Comparison of ENCODE assay signal across 20 mouse cellular contexts in the genomic region with DNA sequence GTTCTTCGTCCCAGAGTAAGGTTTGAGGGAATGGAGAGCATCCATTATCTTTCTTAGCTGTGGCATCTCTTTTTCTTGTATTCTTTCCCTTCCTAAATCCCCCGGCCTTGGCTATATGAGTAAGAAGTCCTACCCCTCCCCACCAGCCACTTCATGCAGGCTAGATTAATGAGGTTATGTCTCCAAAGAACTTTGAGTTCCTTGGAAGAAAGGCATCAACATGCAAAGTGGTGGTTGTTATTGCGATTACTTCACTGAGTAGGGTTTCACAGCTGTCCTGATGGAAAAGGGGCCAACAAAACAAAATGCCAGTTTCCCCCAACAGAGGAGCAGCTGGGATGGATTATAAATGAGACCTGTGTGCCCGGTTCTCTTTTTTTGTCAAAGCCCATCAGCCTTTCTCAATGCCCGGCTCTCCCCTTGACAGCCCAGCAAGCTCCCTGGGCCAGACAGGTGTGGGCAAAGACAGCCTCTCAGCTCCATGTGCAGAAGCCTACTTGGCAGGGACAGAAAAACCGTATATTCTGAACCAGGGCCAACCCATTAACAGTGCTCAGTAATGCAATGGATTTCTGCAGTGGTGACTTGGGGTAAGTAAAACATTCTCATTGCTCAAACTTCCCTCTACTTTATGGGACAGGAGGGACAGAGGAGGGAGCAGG.
DNase-seq lines count a peak whose midpoint lies in the region; ATAC-seq lines count a peak whose summit lies in the region.
"Had no signal": no experiment of that assay in that cellular context is flagged by ENCODE, and none has a peak within 500 bp of the region (broad histone marks: within the 10 kb centered on the region; RNA-seq: fewer than 3 reads in every experiment).

No protein-coding gene starts in this region.

- no peak overlapping the region for H3K27ac ChIP-seq in forebrain, embryonic 13.5 days
- no peak overlapping the region for H3K27ac ChIP-seq in forebrain, embryonic 11.5 days (ENCODE audit: low read depth, low read length)
- no peak overlapping the region for H3K27ac ChIP-seq in hindbrain, embryonic 16.5 days (ENCODE audit: low read depth, low read length)
- no peak overlapping the region for H3K27ac ChIP-seq in hindbrain, embryonic 12.5 days
- H3K27ac ChIP-seq in neural tube, embryonic 15.5 days (replicated peaks): no peak overlapping the region
- H3K27ac ChIP-seq in limb, embryonic 15.5 days: no peak overlapping the region
- H3K27ac ChIP-seq: hindbrain, embryonic 14.5 days; intestine, embryonic 15.5 days had no signal

- no peaks in the 10 kb centered on the region for H3K36me3 ChIP-seq in forebrain, embryonic 13.5 days (ENCODE audit: poor library complexity, severe bottlenecking)
- H3K36me3 ChIP-seq in forebrain, embryonic 11.5 days (ENCODE audit: control insufficient read depth, insufficient read depth, low read length): no peaks in the 10 kb centered on the region
- no peaks in the 10 kb centered on the region for H3K36me3 ChIP-seq in hindbrain, embryonic 16.5 days (ENCODE audit: control insufficient read depth, insufficient read depth, low read length)
- H3K36me3 ChIP-seq in hindbrain, embryonic 12.5 days: no peaks in the 10 kb centered on the region
- H3K36me3 ChIP-seq in neural tube, embryonic 15.5 days: no peaks in the 10 kb centered on the region
- H3K36me3 ChIP-seq in limb, embryonic 15.5 days: no peaks in the 10 kb centered on the region
- H3K36me3 ChIP-seq: intestine, embryonic 15.5 days had no signal

- no peak for DNase-seq in forebrain, embryonic 11.5 days (ENCODE audit: low spot score)
- no peak for DNase-seq in neural tube, embryonic 10.5 days (ENCODE audit: extremely low spot score, low spot score)
- no peak for DNase-seq in urinary bladder, adult 2 months (ENCODE audit: low spot score)
- DNase-seq: adrenal gland, adult 8-10 months; adrenal gland, postnatal 25 days; cerebellum, adult 18-20 months; cerebellum, adult 9-10 months; cerebellum, postnatal 14 days; gastrocnemius, postnatal 10 days; heart, adult 11 months; kidney, adult 11 months had no signal

- 63% methylated on average over 6 of the region's 6 CpGs for WGBS in forebrain, embryonic 13.5 days
- 78% methylated on average over 6 of the region's 6 CpGs for WGBS in forebrain, embryonic 11.5 days
- WGBS in hindbrain, embryonic 16.5 days: 74% methylated on average over 6 of the region's 6 CpGs
- WGBS in hindbrain, embryonic 12.5 days: 81% methylated on average over 6 of the region's 6 CpGs
- WGBS in neural tube, embryonic 15.5 days: 79% methylated on average over 6 of the region's 6 CpGs
- 52% methylated on average over 6 of the region's 6 CpGs for WGBS in limb, embryonic 15.5 days

- no peak overlapping the region for H3K9ac ChIP-seq in forebrain, embryonic 13.5 days
- H3K9ac ChIP-seq in forebrain, embryonic 11.5 days (ENCODE audit: low read length): no peak overlapping the region
- H3K9ac ChIP-seq in hindbrain, embryonic 16.5 days (ENCODE audit: low read depth, low read length): no peak overlapping the region
- no peak overlapping the region for H3K9ac ChIP-seq in hindbrain, embryonic 12.5 days
- H3K9ac ChIP-seq in neural tube, embryonic 15.5 days (replicated peaks): no peak overlapping the region
- H3K9ac ChIP-seq in limb, embryonic 15.5 days: no peak overlapping the region
- H3K9ac ChIP-seq: hindbrain, embryonic 14.5 days; intestine, embryonic 15.5 days had no signal

- H3K27me3 ChIP-seq in forebrain, embryonic 13.5 days: no peaks in the 10 kb centered on the region
- no peaks in the 10 kb centered on the region for H3K27me3 ChIP-seq in forebrain, embryonic 11.5 days (ENCODE audit: control insufficient read depth, insufficient read depth, low read length)
- H3K27me3 ChIP-seq in hindbrain, embryonic 16.5 days (replicated peaks; ENCODE audit: control insufficient read depth, insufficient read depth, low read length): no peaks in the 10 kb centered on the region
- no peaks in the 10 kb centered on the region for H3K27me3 ChIP-seq in hindbrain, embryonic 12.5 days
- H3K27me3 ChIP-seq in neural tube, embryonic 15.5 days (replicated peaks): no peaks in the 10 kb centered on the region
- no peaks in the 10 kb centered on the region for H3K27me3 ChIP-seq in limb, embryonic 15.5 days
- H3K27me3 ChIP-seq: intestine, embryonic 15.5 days had no signal

- H3K9me3 ChIP-seq in forebrain, embryonic 13.5 days (replicated peaks): no peaks in the 10 kb centered on the region
- H3K9me3 ChIP-seq in forebrain, embryonic 11.5 days (ENCODE audit: control insufficient read depth, low read length): no peaks in the 10 kb centered on the region
- no peaks in the 10 kb centered on the region for H3K9me3 ChIP-seq in hindbrain, embryonic 16.5 days (ENCODE audit: control insufficient read depth, low read length)
- H3K9me3 ChIP-seq in hindbrain, embryonic 12.5 days (replicated peaks): no peaks in the 10 kb centered on the region
- H3K9me3 ChIP-seq in neural tube, embryonic 15.5 days (replicated peaks): no peaks in the 10 kb centered on the region
- H3K9me3 ChIP-seq in limb, embryonic 15.5 days: no peaks in the 10 kb centered on the region
- H3K9me3 ChIP-seq: intestine, embryonic 15.5 days had no signal

- no peaks in the 10 kb centered on the region for H3K4me1 ChIP-seq in forebrain, embryonic 13.5 days
- H3K4me1 ChIP-seq in forebrain, embryonic 11.5 days (replicated peaks; ENCODE audit: control insufficient read depth, insufficient read depth, low read length): no peaks in the 10 kb centered on the region
- H3K4me1 ChIP-seq in hindbrain, embryonic 16.5 days (ENCODE audit: control insufficient read depth, insufficient read depth, low read depth, low read length): no peaks in the 10 kb centered on the region
- no peaks in the 10 kb centered on the region for H3K4me1 ChIP-seq in hindbrain, embryonic 12.5 days
- no peaks in the 10 kb centered on the region for H3K4me1 ChIP-seq in neural tube, embryonic 15.5 days
- H3K4me1 ChIP-seq in limb, embryonic 15.5 days: peaks cover 4% of the 10 kb centered on the region; the same call in 1 of the 2 replicates
- H3K4me1 ChIP-seq: intestine, embryonic 15.5 days had no signal

- no peak overlapping the region for H3K4me3 ChIP-seq in forebrain, embryonic 13.5 days
- no peak overlapping the region for H3K4me3 ChIP-seq in forebrain, embryonic 11.5 days (ENCODE audit: low read depth, low read length)
- no peak overlapping the region for H3K4me3 ChIP-seq in hindbrain, embryonic 16.5 days (ENCODE audit: low read length)
- H3K4me3 ChIP-seq in hindbrain, embryonic 12.5 days: no peak overlapping the region
- H3K4me3 ChIP-seq in neural tube, embryonic 15.5 days (replicated peaks): no peak overlapping the region
- H3K4me3 ChIP-seq in limb, embryonic 15.5 days: no peak overlapping the region
- H3K4me3 ChIP-seq: intestine, embryonic 15.5 days had no signal

- peak; percentile 78; the same call in 1 of the 2 replicates for ATAC-seq in forebrain, embryonic 13.5 days
- no peak for ATAC-seq in forebrain, embryonic 11.5 days (replicated peaks; ENCODE audit: low FRiP score)
- peak; percentile 40; the same call in 1 of the 2 replicates for ATAC-seq in hindbrain, embryonic 16.5 days
- ATAC-seq in hindbrain, embryonic 12.5 days (ENCODE audit: low FRiP score): no peak
- 0 out of 2 replicates have a peak, but pooled peaks have one; percentile 28 for ATAC-seq in neural tube, embryonic 15.5 days (ENCODE audit: low FRiP score)
- peak; percentile 55; the same call in 1 of the 2 replicates for ATAC-seq in limb, embryonic 15.5 days (ENCODE audit: insufficient number of reproducible peaks, low FRiP score, low TSS enrichment, low read depth)
- ATAC-seq: activated CD4-positive, CD25-positive, alpha-beta regulatory T cell, adult 4 months; intestine, embryonic 15.5 days had no signal

- H3K4me2 ChIP-seq in forebrain, embryonic 13.5 days: no peak overlapping the region
- H3K4me2 ChIP-seq in forebrain, embryonic 11.5 days (ENCODE audit: low read depth, low read length, severe bottlenecking): no peak overlapping the region
- H3K4me2 ChIP-seq in hindbrain, embryonic 16.5 days (ENCODE audit: low read length): no peak overlapping the region
- no peak overlapping the region for H3K4me2 ChIP-seq in hindbrain, embryonic 12.5 days (replicated peaks)
- H3K4me2 ChIP-seq in neural tube, embryonic 15.5 days: no peak overlapping the region
- no peak overlapping the region for H3K4me2 ChIP-seq in limb, embryonic 15.5 days
- H3K4me2 ChIP-seq: heart, embryonic 11.5 days; hindbrain, embryonic 14.5 days; intestine, embryonic 15.5 days had no signal

Comparison
In these comparisons a context has a peak if more than half of its experiments do, and no peak if none do; other contexts are left out.
1. ATAC-seq: peak in forebrain, embryonic 13.5 days (single experiment), hindbrain, embryonic 16.5 days (single experiment), neural tube, embryonic 15.5 days (single experiment) and limb, embryonic 15.5 days (single experiment); none in forebrain, embryonic 11.5 days (single experiment) and hindbrain, embryonic 12.5 days (single experiment).